Mouse (Mus musculus): ENCODE results near the gene Prokr2. TPM values are rescaled to one million over a fixed set of nuclear protein-coding genes. Genes with fewer than 3 reads are reported as not detected.

The Prokr2 gene
- 5.1 and 5.4 TPM in 2 replicates for polyA plus RNA-seq (2012; rRNA removed)

GRCm38 (mm10) chr2:132385194-132385838, at the start of gene Prokr2:
Gene Prokr2, minus strand, starts transcription at chr2:132385447.

Other genes with a start within 250 kb of the Prokr2 start
- gene Slc23a2, start 240.3 kb downstream of the Prokr2 start, polyA plus RNA-seq (2012; rRNA removed) = 43.7 and 45.6 TPM in 2 replicates
- 47.2 and 55.0 TPM in 2 replicates for gene Tmem230, start 137.6 kb downstream of the Prokr2 start, polyA plus RNA-seq (2012; rRNA removed)
- gene Pcna, start 132.1 kb downstream of the Prokr2 start, polyA plus RNA-seq (2012; rRNA removed) = 140 and 147 TPM in 2 replicates
- gene Cds2, start 122.3 kb downstream of the Prokr2 start, polyA plus RNA-seq (2012; rRNA removed) = 56.4 and 57.1 TPM in 2 replicates
- gene Gpcpd1, start 202.3 kb upstream of the Prokr2 start, polyA plus RNA-seq (2012; rRNA removed) = 57.2 and 64.2 TPM in 2 replicates